In the genomic region with DNA sequence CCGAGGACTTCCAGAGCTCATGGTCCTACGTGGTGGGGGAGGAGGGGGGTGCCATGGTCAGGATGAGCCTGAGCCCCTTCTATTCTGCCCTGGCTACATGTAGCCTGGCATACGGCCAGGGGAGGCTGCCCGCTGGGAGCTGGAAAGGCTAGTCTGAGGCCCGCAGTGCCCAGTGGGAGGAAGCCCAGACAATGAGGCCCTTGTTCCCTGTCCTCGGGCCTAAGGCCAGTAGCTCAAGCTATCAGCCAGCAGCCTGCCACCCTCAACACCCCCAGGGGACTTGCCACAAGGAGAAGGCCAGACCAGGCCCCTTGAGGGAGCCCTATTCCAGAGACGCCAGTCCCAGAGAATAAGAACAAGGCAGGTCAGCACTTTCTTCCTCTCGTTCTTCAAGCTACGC, we compare ENCODE assay signal across 10 mouse cellular contexts. TPM values are rescaled to one million over a fixed set of nuclear protein-coding genes. Genes with fewer than 3 reads are reported as not detected.
A peak's percentile ranks its signal among the peaks of the same experiment; 100 is the strongest.
DNase-seq lines count a peak whose midpoint lies in the region; ATAC-seq lines count a peak whose summit lies in the region.
"Had no signal": no experiment of that assay in that cellular context is flagged by ENCODE, and none has a peak within 500 bp of the region (broad histone marks: within the 10 kb centered on the region; RNA-seq: fewer than 3 reads in every experiment).

No protein-coding gene starts in this region.

- H3K27ac ChIP-seq in forebrain, embryonic 15.5 days (replicated peaks): peak overlapping the region; percentile 71
- peak overlapping the region; percentile 77 for H3K27ac ChIP-seq in neural tube, embryonic 13.5 days (replicated peaks)

- peaks cover 15% of the 10 kb centered on the region for H3K36me3 ChIP-seq in forebrain, embryonic 15.5 days
- H3K36me3 ChIP-seq in neural tube, embryonic 13.5 days: peaks cover 41% of the 10 kb centered on the region

- no peak overlapping the region for H3K4me2 ChIP-seq in forebrain, embryonic 15.5 days (replicated peaks)
- H3K4me2 ChIP-seq in neural tube, embryonic 13.5 days: no peak overlapping the region

- peak; percentile 55 for ATAC-seq in forebrain, embryonic 15.5 days (replicated peaks)
- peak; percentile 54 for ATAC-seq in neural tube, embryonic 13.5 days (ENCODE audit: low read depth)

- peaks cover 48% of the 10 kb centered on the region for H3K4me1 ChIP-seq in forebrain, embryonic 15.5 days
- H3K4me1 ChIP-seq in neural tube, embryonic 13.5 days (replicated peaks): peaks cover 53% of the 10 kb centered on the region

- H3K27me3 ChIP-seq in forebrain, embryonic 15.5 days: no peaks in the 10 kb centered on the region
- H3K27me3 ChIP-seq in neural tube, embryonic 13.5 days: peaks cover 5% of the 10 kb centered on the region

- WGBS in forebrain, embryonic 15.5 days: 9% methylated on average over 9 of the region's 9 CpGs
- WGBS in neural tube, embryonic 13.5 days: 35% methylated on average over 9 of the region's 9 CpGs

- H3K9me3 ChIP-seq in forebrain, embryonic 15.5 days: no peaks in the 10 kb centered on the region
- H3K9me3 ChIP-seq in neural tube, embryonic 13.5 days: no peaks in the 10 kb centered on the region

- no peak overlapping the region for H3K9ac ChIP-seq in forebrain, embryonic 15.5 days (replicated peaks)
- 0 out of 2 replicates have a peak overlapping the region, but pooled peaks have one; percentile 22 for H3K9ac ChIP-seq in neural tube, embryonic 13.5 days

- peak; percentile 42 for DNase-seq in gastrocnemius, postnatal 10 days
- DNase-seq in gastrocnemius, adult 18-20 months (ENCODE audit: low spot score): no peak
- peak; percentile 52 for DNase-seq in NIH3T3 (ENCODE audit: low read depth)
- DNase-seq in layer of hippocampus, postnatal 25 days (ENCODE audit: extremely low spot score in 1 of 2, low spot score in 1 of 2): peak; percentile 42 to 58
- DNase-seq in thymus, adult 18-20 months: no peak
- no peak for DNase-seq in lung, postnatal 10 days

- H3K4me3 ChIP-seq in forebrain, embryonic 15.5 days: no peak overlapping the region
- H3K4me3 ChIP-seq in neural tube, embryonic 13.5 days: no peak overlapping the region
- H3K4me3 ChIP-seq: megakaryocyte, embryonic 14.5 days had no signal

RNA-seq across cellular contexts. Expression of gene Lrrc75b, which starts 4.1 kb away (rescaled TPM):
- total RNA-seq in gastrocnemius, postnatal 10 days (2021): 1 to 10 TPM; 1.3 to 1.9 TPM
- total RNA-seq in gastrocnemius, adult 18-20 months (2021): under 1 TPM; 0.11 to 0.12 TPM
- polyA plus RNA-seq in forebrain, embryonic 15.5 days (2015; fragmentation: Nextera tagmentation; extraction: Ambion mirVana): 16.4 TPM in 2 replicates
- 10 to 100 TPM in 1 of 2 experiments, 1 to 10 TPM in 1; 9.7 to 10.7 TPM for total RNA-seq in layer of hippocampus, postnatal 25 days (2021)
- 22.2 and 24.0 TPM in 2 replicates for polyA plus RNA-seq in neural tube, embryonic 13.5 days (2015; fragmentation: Nextera tagmentation; extraction: Ambion mirVana)
- total RNA-seq: common myeloid progenitor, adult 5-6 weeks had no signal

RNA-seq across cellular contexts. Expression of gene Ggt1, which starts 5.4 kb away (rescaled TPM):
- total RNA-seq in gastrocnemius, postnatal 10 days (2021): 1 to 10 TPM in 1 of 2 experiments, under 1 TPM in 1; 0.52 to 1.0 TPM
- under 1 TPM in 1 of 2 experiments, not detected in 1; 0.78 TPM for total RNA-seq in gastrocnemius, adult 18-20 months (2021)
- 0.67 and 0.79 TPM in 2 replicates for polyA plus RNA-seq in forebrain, embryonic 15.5 days (2015; fragmentation: Nextera tagmentation; extraction: Ambion mirVana)
- 1 to 10 TPM; 3.4 to 3.5 TPM for total RNA-seq in layer of hippocampus, postnatal 25 days (2021)
- 0.40 and 1.6 TPM in 2 replicates for polyA plus RNA-seq in neural tube, embryonic 13.5 days (2015; fragmentation: Nextera tagmentation; extraction: Ambion mirVana)

RNA-seq across cellular contexts. Expression of gene Ggt5, which starts 33.1 kb away (rescaled TPM):
- total RNA-seq in gastrocnemius, postnatal 10 days (2021): 1 to 10 TPM; 5.8 to 7.0 TPM
- 1 to 10 TPM; 2.4 to 2.8 TPM for total RNA-seq in gastrocnemius, adult 18-20 months (2021)
- 2.5 and 3.0 TPM in 2 replicates for polyA plus RNA-seq in forebrain, embryonic 15.5 days (2015; fragmentation: Nextera tagmentation; extraction: Ambion mirVana)
- 1 to 10 TPM; 3.3 to 3.8 TPM for total RNA-seq in layer of hippocampus, postnatal 25 days (2021)
- 1.6 and 2.4 TPM in 2 replicates for polyA plus RNA-seq in neural tube, embryonic 13.5 days (2015; fragmentation: Nextera tagmentation; extraction: Ambion mirVana)

RNA-seq across cellular contexts. Expression of gene Gucd1, which starts 38.3 kb away (rescaled TPM):
- total RNA-seq in gastrocnemius, postnatal 10 days (2021): 10 to 100 TPM; 46.9 to 47.5 TPM
- total RNA-seq in gastrocnemius, adult 18-20 months (2021): 10 to 100 TPM; 43.6 to 61.5 TPM
- 20.1 and 20.2 TPM in 2 replicates for polyA plus RNA-seq in forebrain, embryonic 15.5 days (2015; fragmentation: Nextera tagmentation; extraction: Ambion mirVana)
- total RNA-seq in layer of hippocampus, postnatal 25 days (2021): 10 to 100 TPM; 16.3 to 19.5 TPM
- polyA plus RNA-seq in neural tube, embryonic 13.5 days (2015; fragmentation: Nextera tagmentation; extraction: Ambion mirVana): 18.8 and 19.6 TPM in 2 replicates

RNA-seq across cellular contexts. Expression of gene Snrpd3, which starts 38.7 kb away (rescaled TPM):
- 100 to 1,000 TPM; 126 to 134 TPM for total RNA-seq in gastrocnemius, postnatal 10 days (2021)
- 10 to 100 TPM; 76.2 to 80.2 TPM for total RNA-seq in gastrocnemius, adult 18-20 months (2021)
- 155 and 156 TPM in 2 replicates for polyA plus RNA-seq in forebrain, embryonic 15.5 days (2015; fragmentation: Nextera tagmentation; extraction: Ambion mirVana)
- 10 to 100 TPM; 70.6 to 77.7 TPM for total RNA-seq in layer of hippocampus, postnatal 25 days (2021)
- 145 and 151 TPM in 2 replicates for polyA plus RNA-seq in neural tube, embryonic 13.5 days (2015; fragmentation: Nextera tagmentation; extraction: Ambion mirVana)

Comparison
In these comparisons a context has a peak if more than half of its experiments do, and no peak if none do; other contexts are left out.
1. DNase-seq: peak in gastrocnemius, postnatal 10 days (single experiment), NIH3T3 (single experiment) and layer of hippocampus, postnatal 25 days (2 of 2); none in gastrocnemius, adult 18-20 months (single experiment), thymus, adult 18-20 months (0 of 2) and lung, postnatal 10 days (single experiment).